Mouse (Mus musculus) adrenal gland, adult (tissue): Measurements from ENCODE around the gene Zbtb20.

ENCODE experiments used
- DNase-seq, 2 experiments: peaks; one replicate each; pipeline ENCODE4 v3.0.0; 2022 to 2023; ENCODE audit warnings: low spot score in 1 of 2; ENCODE audit not compliant: inconsistent age in 2 of 2

Zbtb20 gene

DNA sequence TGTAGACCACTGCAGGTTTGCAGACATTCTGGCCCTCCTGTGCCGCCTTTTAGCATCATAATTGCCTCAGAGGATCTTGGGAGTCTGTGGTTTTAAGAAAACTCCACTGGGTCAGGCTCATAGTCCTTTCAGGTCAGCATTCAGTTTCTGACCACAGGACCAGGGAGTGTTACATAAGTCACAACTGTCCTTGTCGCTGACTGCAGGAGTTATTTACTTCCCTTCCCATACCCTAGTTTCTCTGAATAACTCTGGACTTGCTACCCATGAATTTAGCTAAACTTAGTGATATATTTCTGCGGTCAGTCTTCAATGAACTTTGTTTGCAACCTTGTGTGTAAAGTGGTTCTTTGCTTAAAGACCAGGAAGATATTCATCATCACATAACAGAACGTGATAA, 669.6 kb downstream of the Zbtb20 start:
- peak; percentile 48 to 84 for DNase-seq

DNA sequence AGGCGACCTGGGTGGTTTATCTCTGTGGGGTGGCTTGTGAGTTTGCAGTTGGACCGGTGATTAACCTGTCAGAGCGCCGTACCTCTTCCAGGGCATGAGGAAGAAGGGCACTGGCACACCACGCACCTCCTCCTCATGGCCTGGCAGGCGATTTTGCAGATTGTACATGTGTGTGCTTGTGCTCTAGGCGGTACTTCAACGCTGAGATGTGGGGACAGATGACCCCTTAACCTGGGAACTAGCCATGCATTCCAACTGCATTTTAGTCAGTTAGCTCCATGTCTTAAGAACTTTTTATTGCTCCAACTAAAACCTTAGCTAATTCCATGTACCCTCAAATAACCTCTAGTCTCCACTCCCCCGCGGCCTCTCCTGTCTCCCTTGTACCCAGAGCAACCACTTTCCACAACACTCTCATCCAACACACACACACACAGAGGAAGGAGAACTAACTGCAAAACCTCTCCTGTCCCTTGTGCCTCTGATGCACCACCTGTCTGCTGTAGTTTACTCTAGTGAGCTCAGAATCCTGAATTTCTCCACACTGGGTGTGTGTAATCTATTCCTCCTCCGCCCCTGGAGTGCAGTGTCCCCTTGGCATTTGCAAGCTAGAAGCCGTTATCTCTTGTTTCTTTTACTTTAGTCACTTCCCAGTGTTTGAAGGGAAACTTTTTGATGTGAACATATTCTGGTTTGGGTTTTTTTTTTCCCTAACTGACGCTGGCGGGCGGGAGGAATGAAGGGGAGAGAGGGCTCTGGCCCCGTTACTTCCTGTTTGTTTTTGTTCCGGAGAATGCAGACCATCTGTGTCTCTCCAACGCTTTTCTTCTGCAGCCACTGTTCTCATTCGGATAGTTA, 671.9 kb downstream of the Zbtb20 start:
- peak; percentile 69 to 86 for DNase-seq

DNA sequence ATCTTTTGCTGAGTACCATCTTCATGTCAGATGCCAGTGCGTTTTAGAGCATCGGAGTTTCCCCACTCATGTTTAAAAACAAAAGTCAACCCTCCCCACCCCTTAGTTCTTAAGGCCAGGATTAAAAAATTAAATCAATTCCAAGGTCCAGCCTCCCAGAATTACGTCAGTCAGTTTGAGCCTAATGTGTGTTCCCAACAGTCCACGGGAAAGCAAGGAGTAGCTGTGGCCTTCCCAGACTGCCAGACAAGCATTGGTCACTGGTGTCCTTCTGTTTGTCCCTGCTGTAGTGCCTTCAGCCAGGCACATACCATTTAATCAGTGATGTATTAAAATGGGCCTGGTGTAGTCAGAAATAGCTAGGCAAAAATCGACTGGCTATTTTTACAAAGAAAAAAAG, 673.1 kb downstream of the Zbtb20 start:
- DNase-seq, result peak; percentile 64 to 87

DNA sequence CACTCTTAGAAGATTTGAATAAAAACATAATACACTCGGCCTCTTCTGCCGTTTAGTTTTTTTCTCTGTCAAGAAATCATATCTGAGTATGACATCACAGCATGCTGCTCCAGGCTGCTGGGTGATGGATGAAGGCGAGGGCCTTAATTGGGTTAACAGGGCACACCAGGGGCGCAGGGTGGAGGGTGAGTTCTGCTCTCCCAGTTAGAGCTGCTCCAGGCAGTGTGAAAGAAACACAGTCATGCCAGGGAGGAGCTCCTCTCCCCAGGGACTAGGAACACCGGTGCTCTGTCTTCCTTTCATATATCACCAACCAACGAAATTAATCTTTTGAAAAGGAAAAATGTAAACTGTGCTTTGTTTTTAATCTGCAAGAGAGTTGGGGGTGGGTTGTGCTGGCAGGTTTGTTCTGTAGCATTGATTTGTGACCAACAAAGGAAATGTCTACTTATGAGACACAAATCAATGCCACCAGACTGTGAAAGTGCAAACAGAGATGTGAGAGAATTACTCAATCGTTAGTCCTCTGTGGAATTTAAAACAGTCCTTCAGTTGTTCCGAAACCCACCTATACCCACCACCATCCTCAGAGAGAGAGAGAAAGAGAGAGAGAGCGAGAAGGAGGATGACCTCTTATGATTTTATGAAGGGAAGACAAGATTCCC, 673.9 kb downstream of the Zbtb20 start:
- DNase-seq, result peak; percentile 57 to 81

DNA sequence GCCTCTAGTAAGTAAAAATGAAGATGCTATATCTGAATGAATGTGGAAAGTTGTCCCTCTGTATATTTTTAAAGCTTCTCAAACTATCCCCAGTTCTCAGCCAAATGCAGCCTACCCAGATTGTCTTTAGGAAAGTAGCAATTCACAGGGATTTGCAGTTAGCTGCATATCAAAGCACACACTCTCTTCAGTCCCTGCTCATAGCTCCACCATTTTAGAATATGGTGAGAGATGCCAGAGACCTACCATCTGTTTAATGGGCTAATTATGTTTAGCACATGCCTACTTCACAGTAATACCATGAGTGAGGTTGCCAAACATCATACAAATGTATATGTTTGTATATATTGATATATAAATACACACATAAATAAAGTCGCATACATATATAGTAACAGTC, 676.8 kb downstream of the Zbtb20 start:
- no peak for DNase-seq

DNA sequence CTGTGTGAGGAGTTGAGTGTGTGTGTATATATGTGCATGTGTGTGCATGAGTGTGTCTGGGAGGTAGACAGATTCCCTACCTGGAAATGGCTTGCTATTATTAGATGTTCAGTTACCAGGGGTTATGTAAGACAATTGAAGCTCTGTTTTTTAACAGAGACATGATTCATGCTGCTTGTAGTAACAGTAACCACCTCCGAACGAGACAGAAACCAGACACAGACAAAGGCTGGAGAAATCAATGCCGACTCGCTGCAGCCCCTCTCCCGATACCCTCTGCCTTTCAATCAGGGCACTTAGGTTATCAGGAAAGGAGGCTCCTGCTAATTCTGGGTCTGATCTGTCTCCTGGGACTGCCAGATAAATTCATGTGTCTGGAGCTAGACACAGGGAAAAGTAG, 681.7 kb downstream of the Zbtb20 start:
- DNase-seq, result peak in 1 of 2 experiments; percentile 68

DNA sequence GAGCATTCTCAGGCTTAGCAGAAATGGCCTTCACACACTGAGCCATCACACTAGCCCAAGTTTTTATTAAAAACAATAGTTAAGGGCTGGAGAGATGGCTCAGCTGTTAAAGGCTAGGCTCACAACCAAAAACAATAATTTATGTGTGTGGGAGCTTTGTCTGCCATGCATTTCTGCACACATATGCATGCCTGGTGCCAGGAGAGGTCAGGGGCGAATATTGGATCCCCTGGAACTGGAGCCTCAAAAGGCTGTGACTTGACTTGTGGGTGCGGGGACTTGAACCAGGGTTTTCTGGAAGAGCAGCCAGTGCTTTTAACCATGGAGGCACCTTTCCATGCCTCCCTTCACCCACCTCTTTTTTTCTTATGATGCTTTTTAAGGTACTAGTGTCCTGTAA, 685.6 kb downstream of the Zbtb20 start:
- DNase-seq, result no peak

DNA sequence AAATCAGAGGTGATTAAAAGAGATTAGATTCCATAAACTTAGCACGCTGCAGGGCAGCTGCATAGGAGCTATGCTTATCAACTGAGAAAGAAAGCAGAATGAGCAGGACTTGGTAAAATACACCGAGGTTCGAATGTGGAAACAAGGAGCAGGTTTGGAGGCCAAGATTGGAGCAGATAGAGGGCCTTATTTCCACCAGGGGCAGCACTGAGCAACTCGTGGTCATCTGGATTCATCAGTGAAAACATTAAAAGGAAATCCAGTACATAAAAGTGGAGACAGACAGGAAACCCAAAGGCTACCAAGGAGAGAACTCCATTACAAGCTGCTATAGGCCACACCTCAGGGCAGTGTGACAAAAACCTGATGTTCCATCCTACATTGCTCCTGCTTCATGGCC, 686.3 kb downstream of the Zbtb20 start:
- no peak for DNase-seq

DNA sequence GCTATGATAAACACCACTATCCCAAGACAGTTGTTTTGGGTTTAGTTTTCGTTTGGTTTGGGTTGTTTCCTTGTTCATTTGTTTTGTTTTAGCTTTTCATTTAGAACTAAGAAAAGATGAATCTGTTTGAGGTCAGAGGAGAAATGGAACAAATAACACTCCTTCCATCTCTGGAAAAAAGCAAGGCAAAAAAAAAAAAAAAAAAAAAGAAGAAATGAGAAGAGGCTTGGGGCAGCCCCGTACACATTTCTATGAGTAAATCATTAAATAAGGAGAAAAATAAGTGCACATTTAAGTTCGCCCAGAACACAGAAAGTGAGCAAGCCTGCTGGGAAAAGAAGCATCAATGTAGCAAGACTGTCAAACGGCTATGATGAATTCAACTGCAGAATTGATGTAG, 690.2 kb downstream of the Zbtb20 start:
- no peak for DNase-seq

DNA sequence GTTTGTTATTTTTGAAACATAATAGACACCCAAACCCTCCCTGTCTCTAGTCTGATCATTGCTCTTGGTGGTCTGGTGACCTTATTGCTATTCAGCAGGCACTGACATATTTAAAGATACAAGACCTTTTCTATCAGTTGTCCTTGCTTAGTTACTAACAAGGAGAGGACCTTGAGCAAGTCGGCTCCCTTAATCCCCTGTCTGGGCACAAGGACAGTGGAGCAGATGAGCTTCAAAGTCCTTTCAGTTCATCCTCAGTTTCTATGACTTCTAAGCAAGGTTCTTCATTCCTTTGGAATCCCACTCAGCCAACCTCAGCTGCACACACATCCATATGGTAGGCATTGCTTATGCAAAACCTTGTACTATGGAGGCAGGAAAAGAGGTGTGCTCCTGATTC, 690.8 kb downstream of the Zbtb20 start:
- DNase-seq, result peak in 1 of 2 experiments; percentile 84

DNA sequence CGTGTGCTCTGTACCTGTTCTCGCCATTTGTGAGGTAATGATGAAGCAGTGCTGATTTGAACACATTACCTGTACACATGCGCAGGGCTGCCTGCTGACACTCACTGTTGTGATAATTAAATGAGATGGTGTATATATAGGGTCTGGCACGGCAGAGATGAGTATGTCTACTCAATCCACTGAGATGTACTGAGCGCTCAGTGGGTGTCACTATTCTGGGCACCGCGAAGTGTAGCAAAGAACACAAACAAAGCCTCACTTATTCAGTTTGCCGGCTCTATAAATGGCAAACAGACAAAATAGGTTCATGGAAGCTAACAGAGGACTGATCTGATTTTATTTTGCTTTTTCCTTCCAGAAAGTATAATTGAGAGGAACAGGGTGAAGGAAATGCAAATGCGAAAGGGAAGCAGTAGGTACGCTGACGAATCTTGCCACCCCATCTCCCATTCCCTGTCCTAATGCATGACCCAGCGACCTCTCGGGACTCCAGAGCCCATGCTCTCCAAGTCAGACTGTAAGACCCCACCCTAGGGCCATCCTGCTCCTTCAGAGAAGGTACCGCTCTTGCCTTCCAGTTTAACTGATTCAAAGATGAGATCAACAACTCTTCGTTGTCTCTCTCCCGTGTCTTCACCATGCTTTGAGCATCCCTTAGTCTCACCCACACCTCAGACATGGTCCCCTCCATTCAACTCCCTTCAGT, 695.8 kb downstream of the Zbtb20 start:
- no peak for DNase-seq

DNA sequence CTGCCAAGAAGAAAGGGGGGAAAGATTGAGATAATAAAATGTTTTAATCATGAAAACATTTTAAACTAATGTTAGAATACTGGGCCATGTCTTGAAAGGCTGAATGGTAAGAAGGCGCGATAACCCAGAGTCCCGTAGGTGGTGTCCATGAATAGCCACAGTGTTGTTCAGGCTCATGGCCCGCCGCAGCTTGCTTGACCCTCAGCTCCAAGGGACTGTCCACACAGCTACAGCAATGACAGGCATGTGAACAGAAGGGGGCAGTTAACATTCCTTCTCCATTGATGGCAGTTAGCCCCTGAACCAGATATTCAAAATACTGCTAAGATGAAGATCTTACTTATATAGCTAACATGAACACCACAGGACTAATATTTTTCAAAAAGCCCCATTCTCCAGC, 696.5 kb downstream of the Zbtb20 start:
- no peak for DNase-seq

DNA sequence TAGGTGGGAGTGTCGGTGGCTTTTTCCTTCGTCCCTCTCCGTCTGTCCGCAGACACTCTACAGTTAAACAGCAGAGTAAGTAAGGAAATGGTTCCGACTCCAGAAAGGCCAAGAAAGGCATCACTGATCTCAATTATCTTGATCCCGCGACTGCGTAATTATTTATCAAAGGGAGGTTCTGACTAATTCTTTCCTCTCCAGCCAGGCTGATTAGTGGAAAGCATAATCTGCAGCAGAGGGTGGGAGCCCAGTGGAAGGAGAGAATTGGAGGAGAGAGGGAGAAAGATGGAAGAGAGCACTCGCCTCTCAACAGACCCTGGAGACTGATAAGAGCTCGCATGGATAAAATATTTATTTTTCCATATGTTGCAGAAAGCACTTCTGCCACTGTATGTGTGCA, 697.1 kb downstream of the Zbtb20 start:
- DNase-seq, result peak in 1 of 2 experiments; percentile 82

DNA sequence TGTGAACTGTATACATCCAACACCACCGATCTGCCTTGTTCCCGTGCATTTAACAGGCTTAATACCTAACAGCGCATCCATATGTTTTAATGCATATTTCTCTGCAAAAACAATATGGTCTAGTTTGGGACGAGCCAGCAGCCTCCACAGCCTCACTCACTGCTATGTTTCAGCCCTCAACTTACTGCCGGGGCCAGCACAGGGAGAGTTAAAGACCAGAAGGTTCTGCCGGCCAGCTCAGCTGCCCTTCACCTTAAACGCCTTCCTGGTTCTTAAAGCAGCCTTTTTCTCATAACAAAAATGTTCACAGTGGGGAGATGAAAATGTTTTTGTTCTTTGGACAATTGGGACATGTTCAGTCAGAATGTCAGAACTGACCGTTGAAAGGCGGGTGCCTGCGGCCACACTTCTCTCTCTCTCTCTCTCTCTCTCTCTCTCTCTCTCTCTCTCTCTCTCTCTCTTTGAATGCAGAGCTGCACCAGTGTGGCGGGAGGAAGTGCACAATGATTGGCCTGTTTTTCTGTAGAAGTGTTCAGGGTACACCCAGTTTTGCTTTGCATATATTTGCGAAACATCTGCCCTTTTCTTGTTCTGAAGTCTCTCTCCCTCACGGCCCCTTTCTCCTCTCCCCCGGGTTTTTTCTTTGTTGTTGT, 697.6 kb downstream of the Zbtb20 start:
- DNase-seq, result peak; percentile 69 to 87

DNA sequence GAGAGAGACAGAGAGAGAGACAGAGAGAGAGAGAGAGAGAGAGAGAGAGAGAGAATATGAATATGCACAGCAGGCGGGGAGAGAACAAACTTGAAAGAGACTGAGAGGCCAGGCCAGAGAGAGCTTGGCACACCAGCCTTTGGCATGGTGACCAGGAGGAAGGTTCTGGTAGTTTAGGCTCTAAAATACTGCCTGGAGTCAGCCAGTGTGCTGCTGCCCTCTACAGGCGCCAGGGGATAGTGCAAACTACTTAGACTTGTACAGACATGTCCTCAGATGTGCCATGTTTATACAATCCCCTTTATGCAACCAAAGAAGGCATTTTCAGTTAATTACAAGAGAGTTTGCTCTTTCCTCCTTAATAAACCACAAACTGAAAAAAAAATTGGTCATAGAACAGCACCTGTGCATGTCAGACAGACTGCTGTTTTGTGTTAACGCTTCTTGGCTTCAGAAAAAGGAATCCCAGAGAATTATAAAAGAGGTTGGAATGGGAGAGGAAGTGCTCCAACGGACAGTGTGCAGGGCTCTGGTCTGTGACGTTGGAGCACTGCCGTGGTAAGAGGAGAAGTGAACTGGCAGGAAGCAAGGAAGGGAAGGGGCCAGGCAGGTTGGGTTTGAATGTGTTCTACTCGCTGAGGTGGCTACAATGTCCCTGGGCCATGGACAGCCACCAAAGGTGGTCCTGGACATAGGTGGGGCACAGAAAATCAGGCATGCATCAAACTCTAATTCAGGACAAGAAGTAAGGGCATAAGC, 698.5 kb downstream of the Zbtb20 start:
- DNase-seq, result peak; percentile 92 to 97

DNA sequence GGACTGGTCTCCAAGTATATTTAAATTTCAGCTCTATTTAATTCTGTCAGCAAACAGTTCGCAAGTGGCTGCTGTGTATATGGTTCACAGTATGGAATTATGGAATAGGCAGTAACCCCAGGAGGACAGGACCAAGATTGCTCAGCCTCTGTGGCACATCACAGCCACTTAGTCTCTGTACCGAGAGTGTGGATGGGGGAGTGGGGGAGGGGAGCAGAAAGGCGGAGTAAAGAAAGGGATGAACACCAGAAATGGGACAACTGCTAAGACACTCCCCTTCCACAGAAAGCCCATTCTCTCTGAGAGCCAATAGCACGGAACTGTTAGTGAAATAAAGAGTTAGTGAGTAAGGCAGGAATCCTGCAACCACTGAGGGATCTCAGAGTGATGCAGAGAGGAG, 699.4 kb downstream of the Zbtb20 start:
- peak in 1 of 2 experiments; percentile 65 for DNase-seq

DNA sequence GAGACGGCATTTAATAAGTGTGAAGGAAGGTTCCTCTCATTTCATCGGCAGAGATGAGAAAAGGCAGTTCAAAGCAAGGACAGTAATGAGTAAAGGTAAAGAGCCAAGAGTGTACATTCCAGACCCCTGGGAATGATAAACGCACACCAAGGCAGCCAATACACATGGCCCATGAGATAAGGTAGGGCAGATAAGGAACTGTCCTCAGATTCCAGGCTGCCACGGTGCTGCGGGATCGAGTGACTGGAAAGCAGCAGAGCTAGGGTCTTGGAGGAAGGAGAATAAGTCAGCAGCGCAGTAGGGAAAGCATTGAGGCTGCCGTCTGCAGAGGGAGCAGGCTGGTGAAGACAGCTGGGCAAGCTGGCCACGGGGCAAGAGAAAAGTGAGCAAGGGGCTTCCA, 699.8 kb downstream of the Zbtb20 start:
- peak in 1 of 2 experiments; percentile 58 for DNase-seq

DNA sequence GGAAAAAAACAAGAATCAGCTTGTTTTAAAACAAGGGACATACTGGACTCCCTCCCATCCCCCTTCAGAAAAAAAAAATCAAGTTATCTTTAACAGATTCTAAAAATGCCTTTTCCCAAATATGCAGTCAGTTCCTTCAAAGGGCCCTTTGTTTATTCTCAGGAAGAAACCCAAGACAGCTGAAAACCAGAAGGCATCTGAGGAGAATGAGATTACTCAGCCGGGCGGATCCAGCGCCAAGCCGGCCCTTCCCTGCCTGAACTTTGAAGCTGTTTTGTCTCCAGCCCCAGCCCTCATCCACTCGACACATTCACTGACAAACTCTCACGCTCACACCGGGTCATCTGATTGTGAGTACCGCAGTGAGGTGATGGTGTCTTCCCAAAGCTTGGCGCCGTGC, 701.7 kb downstream of the Zbtb20 start:
- peak in 1 of 2 experiments; percentile 65 for DNase-seq

DNA sequence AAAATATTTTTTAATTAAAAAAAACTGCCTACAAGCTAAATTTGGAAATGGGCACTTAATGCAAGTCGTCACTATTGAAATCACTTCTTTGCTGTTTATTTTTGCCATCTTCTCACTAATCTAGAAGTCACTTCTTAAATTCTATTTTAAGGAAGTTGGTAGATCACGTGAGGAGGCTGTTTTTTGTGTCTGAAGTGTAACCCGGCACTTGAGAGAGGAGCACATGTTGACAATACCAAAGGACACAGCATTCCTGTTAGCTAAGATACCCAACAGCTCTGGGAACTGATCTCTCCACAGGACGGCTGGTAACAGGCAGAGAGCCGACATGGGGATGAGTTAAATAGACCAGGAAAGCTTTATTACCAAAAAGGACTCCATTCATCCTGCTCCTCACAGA, 702.7 kb downstream of the Zbtb20 start:
- no peak for DNase-seq

DNA sequence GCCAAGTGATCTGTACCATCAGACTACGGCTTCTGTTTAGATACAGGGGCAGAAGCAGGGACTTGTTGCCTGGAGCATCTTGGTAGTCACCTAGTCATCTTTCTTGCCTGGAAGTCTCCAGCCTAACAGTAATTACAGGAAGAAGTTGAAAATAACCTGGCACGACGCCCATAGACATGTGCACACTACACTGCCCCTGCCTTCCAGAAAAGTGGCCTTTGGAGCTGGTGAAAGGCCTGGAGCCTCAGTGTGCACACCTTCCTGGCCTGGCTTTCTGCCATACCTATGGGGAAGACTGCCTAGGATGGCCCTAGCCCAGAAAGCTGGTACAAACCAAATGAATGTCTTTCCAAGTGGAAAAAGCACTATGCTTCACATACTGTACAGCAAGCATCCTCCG, 703.4 kb downstream of the Zbtb20 start:
- peak in 1 of 2 experiments; percentile 57 for DNase-seq
